Mouse (Mus musculus): ENCODE measurements around the gene Dstn.

Gene Dstn

DNA sequence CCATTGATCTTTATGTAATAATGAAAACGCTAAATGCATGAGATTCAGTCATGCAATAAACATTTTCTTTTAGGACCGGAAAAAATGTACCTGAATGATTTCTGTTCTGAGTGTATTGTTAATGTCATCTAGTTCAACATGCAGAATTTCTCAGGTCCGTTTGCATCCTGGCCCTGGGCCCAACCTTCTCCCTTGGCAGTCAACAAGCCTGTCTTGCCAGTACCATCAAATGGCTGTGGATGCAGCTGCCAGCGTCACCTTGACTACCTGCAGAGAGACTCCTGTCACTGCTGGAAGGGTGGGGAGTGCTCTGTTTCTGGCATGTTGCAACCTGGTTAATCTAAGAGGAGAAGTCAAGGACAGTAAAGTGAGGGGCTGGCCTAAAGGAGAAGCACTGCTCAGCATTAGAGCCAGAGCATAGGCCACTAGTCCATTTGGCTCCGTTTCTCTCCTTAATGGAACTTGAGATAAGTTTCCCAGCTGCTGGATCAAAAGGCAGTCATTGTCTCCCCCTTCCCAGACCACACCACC lies 14.2 kb upstream of the Dstn start:
- H3K36me3 ChIP-seq (ENCODE audit: control insufficient read depth, insufficient read depth, low read length, poor library complexity, severe bottlenecking), result no peaks in the 10 kb centered on the region
- no peaks in the 10 kb centered on the region for H3K27me3 ChIP-seq (ENCODE audit: control insufficient read depth, insufficient read depth, low read length, poor library complexity, severe bottlenecking)
- DNase-seq (ENCODE audit: low read depth, low spot score), result no peak

DNA sequence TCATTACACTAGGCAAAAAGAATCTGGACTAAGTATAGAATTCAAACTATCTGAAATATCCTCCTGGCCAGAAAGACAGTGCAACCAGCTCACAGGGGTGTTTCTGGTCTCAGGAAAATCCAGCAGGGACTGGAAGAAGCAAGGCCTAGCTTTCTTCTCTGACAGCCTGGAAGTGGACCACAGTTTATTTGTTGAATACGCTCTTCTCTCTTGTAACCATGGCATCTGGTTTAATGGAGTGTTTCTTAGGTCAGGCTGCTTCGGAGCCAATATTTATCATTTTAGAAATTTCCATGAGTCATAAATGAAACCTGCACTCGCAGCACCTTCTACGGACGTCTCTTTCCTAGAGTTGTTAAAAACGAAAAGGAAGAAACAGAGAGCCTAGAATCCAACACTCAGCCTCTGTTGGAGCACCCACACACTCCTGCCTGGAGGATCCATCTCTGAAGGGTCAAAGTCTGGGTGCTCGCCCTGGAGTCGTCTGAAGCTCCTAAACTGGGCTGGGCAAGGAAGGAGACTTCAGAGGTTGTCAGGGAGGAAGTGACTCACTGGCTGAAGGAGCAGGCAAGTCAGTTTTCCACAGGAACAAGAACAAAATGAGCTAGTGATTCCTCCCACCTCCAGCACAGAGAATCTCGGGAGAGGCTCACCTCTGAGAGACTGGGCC lies 11.6 kb upstream of the Dstn start:
- no peak for DNase-seq (ENCODE audit: low read depth, low spot score)
- H3K36me3 ChIP-seq (ENCODE audit: control insufficient read depth, insufficient read depth, low read length, poor library complexity, severe bottlenecking), result no peaks in the 10 kb centered on the region

DNA sequence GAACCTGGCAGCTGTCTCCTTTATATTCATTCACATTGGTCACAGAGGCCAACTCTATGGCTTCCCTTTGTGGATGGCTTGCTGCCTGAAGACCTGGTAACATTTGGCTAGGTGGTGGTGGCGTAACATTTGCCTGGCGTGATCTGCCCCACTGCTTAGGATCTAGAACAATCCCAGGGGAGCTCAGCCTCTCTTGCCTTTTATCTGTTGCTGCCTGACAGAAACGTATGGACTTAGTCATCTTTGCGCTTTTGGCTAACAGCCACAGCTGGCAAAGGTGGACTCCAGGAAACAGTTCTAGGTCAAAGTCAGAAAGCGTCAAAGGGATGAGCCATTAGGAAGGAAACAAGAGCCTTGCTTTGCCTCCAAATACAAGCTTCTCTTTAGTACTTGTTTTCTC lies 10.2 kb upstream of the Dstn start:
- DNase-seq (ENCODE audit: low read depth, low spot score), result no peak
- Histone ChIP-seq H3K36me3 (ENCODE audit: control insufficient read depth, insufficient read depth, low read length, poor library complexity, severe bottlenecking) (no peaks in the 10 kb centered on the region), H3K27me3 (ENCODE audit: control insufficient read depth, insufficient read depth, low read length, poor library complexity, severe bottlenecking) (no peaks in the 10 kb centered on the region)

More for the DNA sequence above, 11.6 kb upstream of the Dstn start:
- H3K27me3 ChIP-seq (ENCODE audit: control insufficient read depth, insufficient read depth, low read length, poor library complexity, severe bottlenecking), result no peaks in the 10 kb centered on the region

DNA sequence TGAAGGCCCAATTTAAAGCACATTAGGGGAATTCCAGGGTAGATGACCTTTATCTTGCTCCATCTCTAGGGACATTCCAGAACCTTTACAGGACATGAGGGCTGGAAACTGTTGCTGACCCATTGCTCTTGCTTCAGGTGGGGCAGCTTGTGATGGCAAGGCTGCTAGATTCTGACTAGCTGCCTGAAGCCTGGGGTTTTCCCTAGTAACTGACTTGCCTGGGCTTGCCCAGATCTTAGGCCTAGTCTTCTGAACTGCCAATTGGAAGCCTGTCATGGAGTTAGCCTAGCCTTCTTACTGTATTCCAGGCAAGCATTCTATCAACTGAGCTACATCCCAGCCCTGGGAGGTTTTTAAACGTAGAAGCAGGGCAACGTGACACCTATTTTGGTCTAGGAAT lies 5.9 kb upstream of the Dstn start:
- H3K27me3 ChIP-seq (ENCODE audit: control insufficient read depth, insufficient read depth, low read length, poor library complexity, severe bottlenecking), result no peaks in the 10 kb centered on the region
- DNase-seq (ENCODE audit: low read depth, low spot score), result no peak
- H3K36me3 ChIP-seq (ENCODE audit: control insufficient read depth, insufficient read depth, low read length, poor library complexity, severe bottlenecking), result no peaks in the 10 kb centered on the region

DNA sequence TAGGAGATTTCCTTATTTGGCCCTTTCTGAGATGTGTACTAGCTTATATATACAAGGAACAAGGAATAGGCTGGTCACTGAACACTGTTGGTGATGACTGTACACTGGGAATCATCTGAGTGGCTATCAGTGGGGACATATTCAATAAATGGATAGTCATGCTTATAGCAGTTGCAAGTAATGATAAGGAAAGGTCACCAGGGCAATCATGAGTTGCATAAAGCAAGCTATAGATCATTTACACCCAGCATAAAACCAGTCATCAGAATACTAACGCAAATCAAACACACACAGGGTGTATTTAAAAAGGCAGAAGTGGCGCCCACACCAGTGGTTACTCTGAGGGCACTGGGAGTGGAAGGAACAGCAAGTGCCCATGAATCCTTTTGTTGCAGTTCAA lies 2.9 kb upstream of the Dstn start:
- no peak for DNase-seq (ENCODE audit: low read depth, low spot score)
- H3K27me3 ChIP-seq (ENCODE audit: control insufficient read depth, insufficient read depth, low read length, poor library complexity, severe bottlenecking), result no peaks in the 10 kb centered on the region
- no peaks in the 10 kb centered on the region for H3K36me3 ChIP-seq (ENCODE audit: control insufficient read depth, insufficient read depth, low read length, poor library complexity, severe bottlenecking)

DNA sequence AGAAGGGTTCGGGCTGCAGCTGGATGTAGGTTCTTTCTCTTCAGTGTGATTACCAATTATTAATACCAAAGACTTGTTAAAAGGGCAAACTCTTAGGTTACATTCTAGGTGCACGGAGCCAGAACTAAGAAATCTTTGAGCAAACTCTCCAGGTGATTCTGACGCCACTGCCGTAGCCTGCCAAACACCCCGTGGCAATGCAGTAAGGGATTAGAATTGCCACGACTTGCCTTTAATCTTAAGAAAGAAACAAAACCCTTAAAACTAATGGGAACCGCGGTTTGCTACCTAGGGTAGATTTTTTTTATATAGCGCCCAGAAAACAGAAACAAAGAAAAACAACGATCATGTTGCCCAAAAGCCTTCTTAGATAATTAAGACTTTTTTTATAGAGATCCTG lies 899 bp upstream of the Dstn start:
- no peaks in the 10 kb centered on the region for H3K27me3 ChIP-seq (ENCODE audit: control insufficient read depth, insufficient read depth, low read length, poor library complexity, severe bottlenecking)
- peak; percentile 9 for DNase-seq (ENCODE audit: low read depth, low spot score)
- no peaks in the 10 kb centered on the region for H3K36me3 ChIP-seq (ENCODE audit: control insufficient read depth, insufficient read depth, low read length, poor library complexity, severe bottlenecking)

DNA sequence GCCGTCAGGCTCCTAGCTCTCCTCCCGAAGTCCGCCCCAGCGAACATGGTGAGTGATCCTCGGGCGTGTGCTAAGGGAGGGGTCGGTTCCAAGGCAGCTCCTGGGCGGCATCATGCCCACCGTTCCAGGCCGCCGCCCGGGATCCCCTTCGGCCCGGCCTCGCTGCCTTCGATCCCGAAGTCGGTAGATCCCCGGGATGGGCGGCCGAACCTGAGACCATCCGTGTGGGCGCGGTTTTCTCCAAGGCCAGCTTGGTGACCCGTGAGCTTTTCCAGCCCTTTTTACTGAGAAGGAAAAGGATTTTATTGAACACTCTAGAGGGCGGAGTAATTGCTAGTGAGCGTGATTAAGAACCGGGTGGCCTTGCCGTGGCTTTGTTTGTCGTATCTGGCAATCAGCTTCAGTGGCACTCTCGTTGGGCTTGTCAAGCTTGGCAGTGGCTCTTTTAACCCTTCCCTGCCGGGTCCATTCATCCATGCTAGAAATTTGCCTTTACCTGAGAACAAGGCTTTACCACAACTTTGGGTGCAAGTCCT lies 548 bp downstream of the Dstn start:
- Histone ChIP-seq H3K27me3 (ENCODE audit: control insufficient read depth, insufficient read depth, low read length, poor library complexity, severe bottlenecking) (no peaks in the 10 kb centered on the region), H3K36me3 (ENCODE audit: control insufficient read depth, insufficient read depth, low read length, poor library complexity, severe bottlenecking) (no peaks in the 10 kb centered on the region)
- peak; percentile 40 for DNase-seq (ENCODE audit: low read depth, low spot score)

DNA sequence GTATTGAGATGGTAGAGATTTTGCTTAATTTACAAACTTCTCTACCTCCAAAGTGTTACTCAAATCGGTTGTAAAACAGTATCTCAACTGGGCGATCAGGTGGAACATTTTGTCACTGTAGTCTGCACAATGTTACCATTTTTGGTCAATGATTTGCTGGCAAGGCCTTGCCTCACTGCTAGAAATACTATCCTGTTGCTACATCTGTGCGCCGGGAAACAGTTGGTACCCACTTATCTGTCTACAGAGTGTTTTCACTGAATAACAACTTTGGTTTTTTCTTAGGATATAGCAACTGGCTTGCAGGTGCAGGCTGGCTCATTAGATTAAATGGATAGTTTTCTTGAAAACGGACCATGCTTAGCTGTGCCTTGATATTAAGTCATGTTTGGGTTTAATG lies 1.1 kb downstream of the Dstn start:
- H3K36me3 ChIP-seq (ENCODE audit: control insufficient read depth, insufficient read depth, low read length, poor library complexity, severe bottlenecking), result no peaks in the 10 kb centered on the region
- H3K27me3 ChIP-seq (ENCODE audit: control insufficient read depth, insufficient read depth, low read length, poor library complexity, severe bottlenecking), result no peaks in the 10 kb centered on the region

DNA sequence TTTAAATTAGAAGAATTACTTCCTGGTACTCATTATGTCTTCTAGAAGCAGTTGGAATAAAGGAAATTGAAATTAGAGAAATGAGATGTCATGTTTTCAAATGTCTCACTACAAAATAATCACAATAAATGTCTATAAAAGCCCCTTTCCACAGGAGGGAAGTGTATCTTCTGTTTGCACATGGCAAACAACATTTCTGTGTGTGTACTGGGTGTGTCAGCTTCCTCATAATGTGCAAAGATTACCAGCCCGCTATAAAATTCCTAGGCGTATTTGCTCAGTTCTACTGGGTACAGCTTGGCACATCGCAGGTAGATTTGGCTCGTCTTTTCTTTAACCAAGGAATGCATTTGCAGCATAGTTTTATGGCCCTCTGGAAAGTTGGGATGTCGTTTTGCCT lies 2.5 kb downstream of the Dstn start:
- DNase-seq (ENCODE audit: low read depth, low spot score), result no peak
- no peaks in the 10 kb centered on the region for H3K36me3 ChIP-seq (ENCODE audit: control insufficient read depth, insufficient read depth, low read length, poor library complexity, severe bottlenecking)

More for the DNA sequence above, 1.1 kb downstream of the Dstn start:
- peak; percentile 25 for DNase-seq (ENCODE audit: low read depth, low spot score)

DNA sequence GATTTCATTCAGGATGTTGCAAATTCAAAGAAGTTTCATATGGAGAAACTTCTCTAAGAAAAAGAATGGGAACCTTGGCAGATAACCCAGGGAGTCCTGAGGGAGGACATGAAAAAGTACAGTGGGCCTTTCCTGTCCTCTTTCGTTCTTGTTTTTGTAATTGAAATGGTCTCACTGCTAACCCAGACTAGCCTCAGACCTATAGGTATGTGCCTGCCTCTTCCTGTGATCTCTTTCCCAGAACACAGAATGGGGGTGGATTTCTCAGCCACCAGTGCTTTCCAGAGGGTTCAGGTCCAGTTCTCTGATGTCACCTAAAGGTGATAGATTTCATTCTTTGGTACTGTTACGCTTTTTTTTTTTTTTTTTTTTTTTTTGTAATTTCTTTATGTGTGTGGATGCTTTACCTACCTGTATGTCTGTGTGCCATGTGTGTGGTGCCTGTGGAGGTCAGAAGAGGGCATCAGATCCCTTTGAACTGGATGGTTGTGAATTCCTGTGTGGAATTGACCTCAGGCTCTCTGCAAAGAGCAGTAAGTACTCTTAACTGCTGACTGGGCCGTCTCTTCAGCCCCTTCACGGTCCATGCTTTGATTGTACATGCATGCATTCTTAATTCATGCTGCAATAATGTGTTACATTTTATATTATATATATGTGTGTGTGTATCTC lies 3.8 kb downstream of the Dstn start:
- Histone ChIP-seq H3K36me3 (ENCODE audit: control insufficient read depth, insufficient read depth, low read length, poor library complexity, severe bottlenecking) (no peaks in the 10 kb centered on the region), H3K27me3 (ENCODE audit: control insufficient read depth, insufficient read depth, low read length, poor library complexity, severe bottlenecking) (no peaks in the 10 kb centered on the region)
- DNase-seq (ENCODE audit: low read depth, low spot score), result no peak

More for the DNA sequence above, 2.5 kb downstream of the Dstn start:
- H3K27me3 ChIP-seq (ENCODE audit: control insufficient read depth, insufficient read depth, low read length, poor library complexity, severe bottlenecking), result no peaks in the 10 kb centered on the region

DNA sequence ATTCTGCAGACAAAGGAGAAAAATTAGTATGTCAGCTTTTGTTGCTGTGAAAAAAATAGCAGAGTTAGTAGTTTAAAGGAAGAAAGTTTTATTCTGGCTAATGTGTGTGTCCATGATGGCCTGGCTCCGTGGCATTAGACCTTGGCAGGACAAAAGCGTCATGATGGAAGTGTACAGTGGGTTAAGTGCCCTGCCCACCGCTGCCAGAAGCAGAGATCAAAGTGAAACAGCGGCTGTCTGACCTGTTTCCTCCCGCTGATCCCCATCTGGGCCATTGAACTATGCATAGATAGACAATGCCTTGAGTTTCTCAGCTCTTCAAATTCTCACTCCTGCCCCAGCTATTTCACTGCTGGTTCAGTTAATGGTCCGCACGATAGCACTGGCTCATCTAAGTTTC lies 9.0 kb downstream of the Dstn start:
- Histone ChIP-seq H3K36me3 (ENCODE audit: control insufficient read depth, insufficient read depth, low read length, poor library complexity, severe bottlenecking) (no peaks in the 10 kb centered on the region), H3K27me3 (ENCODE audit: control insufficient read depth, insufficient read depth, low read length, poor library complexity, severe bottlenecking) (no peaks in the 10 kb centered on the region)
- DNase-seq (ENCODE audit: low read depth, low spot score), result no peak

DNA sequence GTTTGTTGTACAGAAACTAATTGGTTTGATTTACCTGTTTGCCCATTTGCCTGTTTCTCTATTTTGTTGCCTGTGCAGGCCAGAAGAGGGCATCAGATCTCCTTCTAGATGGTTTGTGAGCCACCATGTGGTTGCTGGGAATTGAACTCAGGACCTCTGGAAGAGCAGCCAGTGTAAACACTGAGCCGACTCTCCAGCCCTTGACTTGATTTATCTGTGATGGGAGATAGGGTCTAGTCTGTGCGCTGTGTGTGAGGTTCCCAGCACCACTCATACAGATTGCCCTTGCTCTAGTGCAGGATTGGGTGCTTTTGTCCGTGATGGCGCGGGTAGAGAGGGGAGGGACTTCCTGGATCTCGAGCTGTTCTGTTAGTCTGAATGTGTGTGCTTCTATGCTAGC lies 10.7 kb downstream of the Dstn start:
- no peaks in the 10 kb centered on the region for H3K36me3 ChIP-seq (ENCODE audit: control insufficient read depth, insufficient read depth, low read length, poor library complexity, severe bottlenecking)
- DNase-seq (ENCODE audit: low read depth, low spot score), result no peak

DNA sequence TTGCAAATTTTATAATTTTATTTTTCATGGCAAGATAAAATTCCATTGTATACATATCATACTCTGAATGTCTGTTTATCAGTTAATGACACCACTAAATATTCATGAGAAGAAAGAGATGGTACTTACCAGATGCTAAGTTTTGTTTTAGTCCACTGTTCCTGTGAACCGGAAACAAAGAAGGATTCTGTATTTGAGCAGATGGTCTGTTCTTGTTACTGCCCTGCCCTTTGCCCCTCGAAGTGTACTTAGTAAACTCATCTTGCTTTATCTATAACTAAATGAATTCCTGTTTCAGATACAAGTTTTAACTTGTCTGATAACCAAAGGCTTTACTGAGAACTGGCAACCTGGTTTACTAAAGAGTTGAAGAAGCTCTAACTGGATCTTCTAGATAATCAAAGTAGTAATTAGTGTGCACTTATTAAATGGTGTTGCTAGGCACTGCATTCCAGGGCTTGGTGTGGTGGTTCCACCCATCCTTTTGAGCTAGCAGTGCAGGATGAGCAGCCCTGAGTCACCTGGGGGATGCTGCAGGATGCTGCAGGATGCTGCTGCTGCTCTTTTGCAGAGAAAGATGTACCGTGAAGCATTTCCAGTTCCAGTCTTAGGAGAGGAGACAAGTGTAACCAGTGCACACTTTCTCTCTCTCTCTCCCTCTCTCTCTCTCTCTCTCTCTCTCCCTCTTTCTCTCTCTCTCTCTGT lies 14.6 kb downstream of the Dstn start:
- Histone ChIP-seq H3K36me3 (ENCODE audit: control insufficient read depth, insufficient read depth, low read length, poor library complexity, severe bottlenecking) (no peaks in the 10 kb centered on the region), H3K27me3 (ENCODE audit: control insufficient read depth, insufficient read depth, low read length, poor library complexity, severe bottlenecking) (no peaks in the 10 kb centered on the region)
- DNase-seq (ENCODE audit: low read depth, low spot score), result no peak

More for the DNA sequence above, 10.7 kb downstream of the Dstn start:
- no peaks in the 10 kb centered on the region for H3K27me3 ChIP-seq (ENCODE audit: control insufficient read depth, insufficient read depth, low read length, poor library complexity, severe bottlenecking)

DNA sequence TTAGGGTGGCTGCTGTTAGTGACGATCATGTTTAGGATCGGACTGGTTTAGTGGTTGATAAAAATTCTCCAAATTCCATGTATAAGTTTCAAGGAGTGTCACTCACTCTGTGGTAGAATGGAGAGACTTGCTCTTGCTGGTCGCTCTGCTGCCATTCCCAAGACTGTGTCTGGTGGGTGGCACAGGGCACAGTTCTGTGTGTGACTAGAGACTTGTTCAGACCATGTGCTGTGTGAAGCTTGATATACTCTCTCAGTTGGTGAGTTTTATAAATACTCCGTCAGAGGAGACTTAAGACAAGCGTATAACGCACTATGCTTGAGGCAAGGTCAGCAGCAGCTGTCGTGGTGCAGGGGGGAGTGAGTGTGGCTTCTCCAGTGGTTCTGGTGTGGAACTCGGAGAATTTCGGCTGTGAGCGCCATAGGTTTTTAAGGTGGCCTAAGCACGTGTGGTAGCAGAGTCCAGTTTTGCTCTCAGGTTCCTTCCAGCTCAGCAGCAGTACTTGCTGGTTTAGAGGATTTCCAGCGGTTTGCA lies 17.3 kb downstream of the Dstn start:
- no peaks in the 10 kb centered on the region for H3K27me3 ChIP-seq (ENCODE audit: control insufficient read depth, insufficient read depth, low read length, poor library complexity, severe bottlenecking)
- no peaks in the 10 kb centered on the region for H3K36me3 ChIP-seq (ENCODE audit: control insufficient read depth, insufficient read depth, low read length, poor library complexity, severe bottlenecking)
- DNase-seq (ENCODE audit: low read depth, low spot score), result no peak

DNA sequence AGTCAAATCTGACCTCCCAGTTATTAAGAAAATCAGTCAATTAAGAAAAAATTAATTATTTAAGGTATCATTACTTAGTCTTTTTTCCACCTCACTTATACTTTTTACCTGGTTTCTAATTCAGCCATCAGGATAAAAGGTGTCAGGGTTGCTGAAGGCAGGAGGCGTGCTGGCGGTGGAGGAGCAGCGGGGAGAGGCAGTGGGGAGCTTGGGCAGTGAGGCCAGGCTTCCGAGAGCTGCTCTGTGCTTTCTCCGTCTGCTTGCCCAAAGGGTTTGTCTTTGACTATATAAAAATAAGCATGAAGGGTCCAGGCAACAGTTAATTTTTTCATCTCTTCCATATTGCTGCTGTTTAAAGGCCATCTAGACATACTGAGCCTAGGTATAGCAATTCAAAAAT lies 18.4 kb downstream of the Dstn start:
- no peaks in the 10 kb centered on the region for H3K27me3 ChIP-seq (ENCODE audit: control insufficient read depth, insufficient read depth, low read length, poor library complexity, severe bottlenecking)
- H3K36me3 ChIP-seq (ENCODE audit: control insufficient read depth, insufficient read depth, low read length, poor library complexity, severe bottlenecking), result no peaks in the 10 kb centered on the region
- no peak for DNase-seq (ENCODE audit: low read depth, low spot score)

Measured in splenic B cell, adult 2 months (primary cell).